Mouse (Mus musculus): ENCODE results near the gene Sema4a.

GRCm38 (mm10) chr3:88415668-88416067 lies 45.3 kb downstream of the Sema4a start:
- TF ChIP-seq CTCF (IDR thresholded peaks at IDR 0.05; ENCODE audit: extremely low read depth, insufficient read depth, insufficient read length, insufficient replicate concordance) (no peak), POLR2A (IDR thresholded peaks at IDR 0.05; ENCODE audit: low read depth, low read length) (no peak)
